Mouse (Mus musculus) embryonic stem cell, embryonic (primary cell): ENCODE results near the gene Gm43518.

ENCODE experiments used
- CTCF ChIA-PET, 4 experiments: fragments of 300-600 bp in 2 of 4; fragments of 350-600 bp in 2 of 4; sonication (Branson Sonifier 250); formaldehyde crosslinking; loops; one replicate each; lab custom pipeline; 2022; ENCODE audit warnings: inconsistent platforms in 2 of 4; lab: Charles Lee
- POLR2A ChIA-PET, 4 experiments: fragments of 300-600 bp in 2 of 4; fragments of 350-600 bp in 2 of 4; sonication (Branson Sonifier 250); formaldehyde crosslinking; loops; one replicate each; lab custom pipeline; 2022; ENCODE audit warnings: antibody characterized with exemption in 4 of 4, inconsistent platforms in 1 of 4; lab: Charles Lee

Gm43518 gene

DNA sequence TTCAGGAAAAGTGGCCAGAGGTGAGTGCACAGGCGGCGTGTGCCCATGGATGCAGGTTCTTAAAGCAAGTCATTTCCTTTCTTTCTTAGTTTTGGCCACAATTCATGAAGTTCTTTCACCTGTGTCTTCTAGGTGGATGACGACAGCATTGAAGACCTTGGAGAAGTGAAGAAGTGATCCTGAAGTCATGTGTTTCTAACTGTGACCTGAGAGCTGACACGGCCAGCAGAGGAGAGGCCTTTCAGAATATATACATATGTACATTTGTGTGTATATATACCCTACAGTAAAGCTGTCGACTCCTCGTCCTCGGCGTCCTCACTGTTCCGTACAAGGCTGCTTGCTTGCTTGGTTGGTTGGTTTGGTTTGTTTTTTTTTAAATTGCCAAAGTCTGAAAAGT lies at the start of gene Gm43518:
Gene Gm43518 (plus strand): TSS at position 301 of the 400 bp plus-strand sequence.
- POLR2A ChIA-PET = interaction anchor here in 1 of 4 experiments (0.9 to 1.2 kb wide), 2 partner anchors 11 to 17 kb away, joined by 4 to 5 read pairs; no protein-coding TSS in a partner anchor

DNA sequence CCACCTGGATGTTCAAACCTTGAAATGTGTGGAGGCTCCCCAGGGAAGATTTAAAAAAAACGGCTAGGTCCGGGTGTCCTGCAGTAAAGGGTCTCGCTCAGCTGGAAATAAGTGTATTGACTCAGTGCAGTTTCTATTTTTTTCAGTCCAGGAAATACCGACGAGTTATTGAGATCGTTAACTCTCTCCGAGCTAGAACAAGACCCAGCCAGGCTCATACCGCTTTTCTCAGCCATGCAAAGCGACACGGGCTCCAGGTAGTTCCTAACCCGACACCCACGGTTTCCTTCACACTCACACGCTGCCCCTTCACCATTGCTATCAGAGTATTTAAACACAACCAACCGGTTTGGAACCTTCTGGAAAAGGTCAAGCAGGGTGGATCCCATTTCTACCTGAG lies 49.2 kb upstream of the Gm43518 start:
- CTCF ChIA-PET = no interaction called here
- POLR2A ChIA-PET = interaction anchor here in 1 of 4 experiments (0.7 to 1.2 kb wide), 7 partner anchors 9 to 370 kb away, joined by 3 to 5 read pairs (median 4); no protein-coding TSS in a partner anchor

More for the DNA sequence above, at the start of gene Gm43518:
- CTCF ChIA-PET = interaction anchor here in 1 of 4 experiments (0.7 kb wide), 1 partner anchor 47 kb away, joined by 3 read pairs; no protein-coding TSS in a partner anchor

DNA sequence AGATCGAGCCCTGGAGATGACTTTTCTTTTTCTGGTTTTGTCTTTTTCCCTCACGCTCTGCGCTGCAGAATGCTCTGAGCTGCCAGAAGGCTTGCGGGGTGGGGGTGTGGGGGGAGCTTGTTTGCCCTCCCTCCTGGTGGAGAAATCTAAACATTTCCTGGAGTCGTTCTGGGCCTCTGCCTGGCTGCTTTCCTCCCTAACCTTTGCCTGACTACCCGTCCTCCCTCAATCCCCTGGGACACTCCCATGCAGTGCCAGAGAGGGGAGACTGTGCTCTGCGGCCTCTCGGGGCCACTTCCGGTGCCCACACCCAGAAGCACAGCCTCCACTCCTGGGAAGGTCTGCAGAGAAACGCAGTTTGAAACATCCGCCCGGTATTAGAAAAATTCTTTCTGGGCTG lies 47.3 kb upstream of the Gm43518 start, which contains the start of gene Hcar1:
Gene Hcar1 (minus strand): TSS at position 93 of the 400 bp plus-strand sequence.
- POLR2A ChIA-PET = interaction anchor here in 2 of 4 experiments (0.8 to 1.1 kb wide), 2 partner anchors 10 to 730 kb away, joined by 3 to 4 read pairs; no protein-coding TSS in a partner anchor
- CTCF ChIA-PET = interaction anchor here in 3 of 4 experiments (0.6 to 1.2 kb wide), 3 partner anchors 12 to 47 kb away, joined by 3 read pairs; partner anchors contain the start of gene Gm43518 (in 1 of the 3)

DNA sequence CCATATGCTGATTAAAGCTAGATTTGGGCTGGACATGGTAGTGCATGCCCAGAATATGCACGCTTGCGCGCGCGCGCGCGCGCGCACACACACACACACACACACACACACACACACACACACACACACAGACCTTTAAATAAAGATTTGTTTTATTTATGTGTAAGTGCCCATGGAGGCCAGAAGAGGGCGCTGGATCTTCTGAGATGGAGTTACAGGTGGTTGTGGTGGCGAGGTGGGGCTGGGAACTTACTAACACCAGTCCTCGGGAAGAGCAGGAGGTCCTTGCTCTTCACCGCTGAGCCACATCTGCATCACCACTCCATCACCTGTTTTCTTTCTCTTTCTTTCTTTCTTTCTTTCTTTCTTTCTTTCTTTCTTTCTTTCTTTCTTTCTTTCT lies 46.4 kb upstream of the Gm43518 start:
- ChIA-PET CTCF (interaction anchor here in 1 of 4 experiments (1.0 kb wide), 1 partner anchor 47 kb away, joined by 3 read pairs; the partner anchor contains the start of gene Gm43518), POLR2A (interaction anchor here in 1 of 4 experiments (1.1 kb wide), 1 partner anchor 11 kb away, joined by 3 read pairs; no protein-coding TSS in a partner anchor)

DNA sequence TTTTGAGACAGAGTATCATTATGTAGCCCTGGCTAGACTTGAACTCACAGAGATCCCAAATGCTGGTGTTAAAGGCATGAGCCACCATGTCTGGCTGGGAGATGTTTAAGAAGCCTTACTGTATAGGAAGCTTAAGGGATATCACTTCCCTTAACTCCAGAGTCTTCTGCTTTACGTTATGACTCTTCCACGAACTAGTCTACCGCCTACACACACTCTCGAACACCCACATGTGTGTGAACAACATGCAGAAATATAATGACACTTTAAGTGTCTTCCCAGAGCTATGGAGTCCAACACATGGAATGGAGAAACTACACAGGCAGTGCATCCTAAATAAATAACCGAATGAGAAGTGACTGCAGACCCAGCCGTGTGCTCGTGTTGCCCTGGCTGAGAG lies 43.3 kb upstream of the Gm43518 start:
- CTCF ChIA-PET = interaction anchor here in 1 of 4 experiments (0.7 kb wide), 1 partner anchor 534 kb away, joined by 3 read pairs; no protein-coding TSS in a partner anchor
- POLR2A ChIA-PET = interaction anchor here in 1 of 4 experiments (0.5 to 1.3 kb wide), 2 partner anchors 16 to 531 kb away, joined by 3 read pairs; no protein-coding TSS in a partner anchor

- POLR2A ChIA-PET = interaction anchor here in 1 of 4 experiments (0.5 to 1.3 kb wide), 2 partner anchors 16 to 531 kb away, joined by 3 read pairs; no protein-coding TSS in a partner anchor
- CTCF ChIA-PET = no interaction called here
Observed at GRCm38 (mm10) chr5:123884332-123884731, 42.9 kb upstream of the Gm43518 start.

DNA sequence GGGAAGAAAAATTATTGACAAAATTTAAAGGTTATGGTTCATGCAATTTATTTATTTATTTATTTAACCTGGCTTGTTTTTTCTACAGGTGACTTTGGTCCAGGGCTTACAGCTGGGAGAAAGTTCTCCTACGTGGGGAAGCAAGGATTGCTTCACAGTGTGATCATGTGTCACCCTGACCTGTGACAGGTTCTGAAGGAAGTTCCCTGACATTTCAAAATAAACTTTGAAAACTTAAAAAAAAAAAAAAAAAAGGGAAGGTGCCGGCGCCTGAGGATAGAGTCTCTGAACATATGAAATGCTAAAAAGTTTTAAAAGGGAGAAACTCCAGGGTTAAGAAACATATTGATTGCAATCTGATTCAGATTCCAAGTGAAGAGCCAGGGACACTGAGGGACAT lies 40.9 kb upstream of the Gm43518 start:
- CTCF ChIA-PET = interaction anchor here in 1 of 4 experiments (0.7 kb wide), 1 partner anchor 453 kb away, joined by 8 read pairs; no protein-coding TSS in a partner anchor

GRCm38 (mm10) chr5:123890312-123890711 lies 36.9 kb upstream of the Gm43518 start:
- POLR2A ChIA-PET = interaction anchor here in 2 of 4 experiments (1.1 to 1.3 kb wide), 3 partner anchors 12 to 81 kb away, joined by 3 read pairs; no protein-coding TSS in a partner anchor
- CTCF ChIA-PET = interaction anchor here in 1 of 4 experiments (0.6 kb wide), 1 partner anchor 645 kb away, joined by 3 read pairs; no protein-coding TSS in a partner anchor

More for the DNA sequence above, 40.9 kb upstream of the Gm43518 start:
- POLR2A ChIA-PET = no interaction called here

GRCm38 (mm10) chr5:123890987-123891386 lies 36.2 kb upstream of the Gm43518 start:
- POLR2A ChIA-PET = interaction anchor here in 2 of 4 experiments (0.6 to 1.3 kb wide), 6 partner anchors 12 to 142 kb away, joined by 3 to 6 read pairs (median 3); partner anchors contain the start of genes Denr (in 1 of the 2), Kntc1 (in 1 of the 2) and Rsrc2 (in 1 of the 2)
- CTCF ChIA-PET = interaction anchor here in 1 of 4 experiments (0.6 kb wide), 1 partner anchor 391 kb away, joined by 6 read pairs; no protein-coding TSS in a partner anchor

- CTCF ChIA-PET = interaction anchor here in 2 of 4 experiments (0.6 to 1.4 kb wide), 3 partner anchors 12 to 392 kb away, joined by 3 to 11 read pairs (median 6); partner anchors contain the start of gene Hcar1 (in 1 of the 2)
- POLR2A ChIA-PET = interaction anchor here in 1 of 4 experiments (1.3 kb wide), 1 partner anchor 143 kb away, joined by 6 read pairs; the partner anchor contains the start of genes Kntc1 and Rsrc2
Observed at GRCm38 (mm10) chr5:123891669-123892068, 35.5 kb upstream of the Gm43518 start.

- CTCF ChIA-PET = interaction anchor here in 1 of 4 experiments (0.7 kb wide), 1 partner anchor 29 kb away, joined by 4 read pairs; no protein-coding TSS in a partner anchor
- POLR2A ChIA-PET = interaction anchor here in 2 of 4 experiments (0.6 to 1.3 kb wide), 2 partner anchors 14 to 937 kb away, joined by 3 read pairs; partner anchors contain the start of gene Denr (in 1 of the 2)
Observed at GRCm38 (mm10) chr5:123893520-123893919, 33.7 kb upstream of the Gm43518 start.

DNA sequence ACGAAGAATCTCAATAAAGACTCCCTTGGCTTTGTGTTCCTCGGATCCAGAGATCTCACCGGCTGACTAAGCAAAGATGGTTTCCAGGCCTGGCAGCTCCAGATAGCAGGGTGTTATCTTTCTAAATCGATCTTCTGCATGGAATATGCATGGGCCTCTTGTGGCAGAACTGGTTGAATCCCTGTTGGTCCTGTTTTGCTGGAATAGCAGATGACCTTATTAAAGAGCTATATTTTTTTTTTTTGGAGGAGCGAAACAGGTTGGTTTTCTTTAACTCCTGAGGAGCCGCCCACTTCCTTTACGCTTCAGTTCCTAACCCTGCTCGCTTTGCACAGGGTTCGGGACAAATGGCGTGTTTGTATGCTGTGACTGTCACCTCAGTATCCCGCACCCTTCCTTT lies 30.8 kb upstream of the Gm43518 start:
- CTCF ChIA-PET = interaction anchor here in 2 of 4 experiments (0.6 to 1.1 kb wide), 2 partner anchors 188 to 977 kb away, joined by 3 to 7 read pairs; no protein-coding TSS in a partner anchor
- POLR2A ChIA-PET = interaction anchor here in 3 of 4 experiments (0.6 to 1.2 kb wide), 6 partner anchors 10 to 431 kb away, joined by 3 to 4 read pairs (median 3); partner anchors contain the start of genes 2810006K23Rik (in 1 of the 3) and Mphosph9 (in 1 of the 3)

DNA sequence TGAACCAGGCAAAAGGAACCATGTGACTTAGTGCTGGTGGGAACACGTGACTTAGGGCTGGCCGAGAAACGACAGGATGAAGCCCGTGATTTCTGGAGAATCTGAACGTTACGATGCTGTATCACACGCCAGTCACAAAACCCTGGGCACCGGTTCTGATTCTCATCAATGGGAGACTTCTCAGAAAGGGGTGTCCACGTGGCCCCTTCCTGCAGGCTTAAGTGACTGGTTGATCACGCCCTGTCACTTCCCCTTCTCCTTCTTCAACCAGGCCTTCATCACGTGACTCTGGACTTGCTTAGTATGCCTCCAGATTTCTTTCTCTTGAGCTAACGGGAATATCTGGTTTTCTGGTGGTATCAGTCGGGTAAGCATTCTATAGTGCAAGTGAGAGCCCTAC lies 29.9 kb upstream of the Gm43518 start:
- POLR2A ChIA-PET = interaction anchor here in 3 of 4 experiments (0.6 to 1.7 kb wide), 8 partner anchors 9 to 178 kb away, joined by 3 to 5 read pairs (median 4); partner anchors contain the start of gene Denr (in 1 of the 3)
- CTCF ChIA-PET = interaction anchor here in 1 of 4 experiments (0.6 to 0.7 kb wide), 2 partner anchors 9 to 173 kb away, joined by 3 to 14 read pairs; no protein-coding TSS in a partner anchor

GRCm38 (mm10) chr5:123904059-123904672 lies 23.1 kb upstream of the Gm43518 start:
- ChIA-PET POLR2A (interaction anchor here in 1 of 4 experiments (1.3 kb wide), 1 partner anchor 9 kb away, joined by 5 read pairs; no protein-coding TSS in a partner anchor), CTCF (interaction anchor here in 2 of 4 experiments (0.5 to 1.0 kb wide), 3 partner anchors 15 to 65 kb away, joined by 3 to 5 read pairs (median 4); no protein-coding TSS in a partner anchor)

- ChIA-PET POLR2A (interaction anchor here in 3 of 4 experiments (0.5 to 1.2 kb wide), 10 partner anchors 8 to 768 kb away, joined by 3 to 6 read pairs (median 4); partner anchors contain the start of genes 2810006K23Rik (in 1 of the 3), Kntc1 (in 1 of the 3), Mphosph9 (in 1 of the 3) and Rsrc2 (in 1 of the 3)), CTCF (interaction anchor here in 3 of 4 experiments (0.5 to 1.3 kb wide), 5 partner anchors 9 to 281 kb away, joined by 3 to 4 read pairs (median 3); no protein-coding TSS in a partner anchor)
Observed at GRCm38 (mm10) chr5:123906146-123906975, 20.9 kb upstream of the Gm43518 start.

- ChIA-PET POLR2A (interaction anchor here (0.7 to 1.7 kb wide), 12 partner anchors 9 to 577 kb away, joined by 3 to 6 read pairs (median 4); partner anchors contain the start of genes Ccdc62 (in 2 of the 4), 2810006K23Rik (in 1 of the 4), Kntc1 (in 1 of the 4) and Mphosph9 (in 1 of the 4)), CTCF (interaction anchor here in 2 of 4 experiments (0.5 to 0.7 kb wide), 7 partner anchors 15 to 1397 kb away, joined by 3 to 4 read pairs (median 3); partner anchors contain the start of gene Ccdc62 (in 1 of the 2))
Observed at GRCm38 (mm10) chr5:123906976-123907630, 20.1 kb upstream of the Gm43518 start, which contains the start of gene Denr. Denr (plus strand) TSS chr5:123907175.
